In the genomic region with DNA sequence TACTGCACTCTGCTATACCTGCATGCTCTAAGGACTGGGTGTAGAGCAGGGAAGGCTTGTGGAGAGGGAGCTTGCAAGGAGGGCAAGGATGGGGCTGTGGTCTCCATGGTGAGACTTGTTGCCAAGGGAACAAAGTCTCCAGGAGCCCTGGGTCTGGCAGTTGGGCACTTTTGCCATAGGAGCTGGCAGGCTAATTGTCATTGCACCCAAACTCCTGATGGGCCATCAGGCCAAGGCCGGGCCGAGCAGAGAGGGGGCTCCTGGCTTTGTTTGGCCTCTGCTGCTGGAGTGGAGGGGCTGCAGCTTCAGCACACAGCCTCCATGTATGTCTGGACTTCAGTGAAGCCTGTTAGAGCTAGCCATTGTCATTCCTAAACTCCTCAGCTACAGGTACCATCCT, we compare ENCODE assay signal across 19 mouse cellular contexts. TPM values are rescaled to one million over a fixed set of nuclear protein-coding genes. Genes with fewer than 3 reads are reported as not detected.
"Had no signal": no experiment of that assay in that cellular context is flagged by ENCODE, and none has a peak within 500 bp of the region (broad histone marks: within the 10 kb centered on the region; RNA-seq: fewer than 3 reads in every experiment).

No protein-coding gene starts in this region.

- H3K4me1 ChIP-seq: neural tube, embryonic 15.5 days had no signal

- H3K9me3 ChIP-seq: kidney, embryonic 15.5 days; limb, embryonic 12.5 days; liver, embryonic 13.5 days; lung, embryonic 15.5 days; megakaryocyte, embryonic 14.5 days; midbrain, embryonic 15.5 days; neural tube, embryonic 15.5 days had no signal

- DNase-seq: liver; liver, embryonic 13.5 days; liver, postnatal 0 days; lung, postnatal 14 days; right cerebral cortex, adult 18-20 months; right cerebral cortex, postnatal 25 days; thymus, adult 2 months; thymus, postnatal 25 days had no signal

- H3K36me3 ChIP-seq: kidney, embryonic 15.5 days; limb, embryonic 12.5 days; liver, embryonic 13.5 days; lung, embryonic 15.5 days; midbrain, embryonic 15.5 days; neural tube, embryonic 15.5 days had no signal

- H3K4me2 ChIP-seq: kidney, embryonic 15.5 days; limb, embryonic 12.5 days; liver, embryonic 13.5 days; lung, embryonic 15.5 days; midbrain, embryonic 15.5 days; neural tube, embryonic 15.5 days had no signal

- H3K27me3 ChIP-seq: kidney, embryonic 15.5 days; limb, embryonic 12.5 days; liver, embryonic 13.5 days; lung, embryonic 15.5 days; midbrain, embryonic 15.5 days; neural tube, embryonic 15.5 days had no signal

- H3K9ac ChIP-seq: kidney, embryonic 15.5 days; limb, embryonic 12.5 days; liver, embryonic 13.5 days; liver, postnatal 0 days; lung, embryonic 15.5 days; midbrain, embryonic 15.5 days; neural tube, embryonic 15.5 days had no signal

- H3K27ac ChIP-seq: kidney, embryonic 15.5 days; left cerebral cortex, adult 2 months; limb, embryonic 12.5 days; liver, embryonic 13.5 days; lung, embryonic 15.5 days; macrophage; midbrain, embryonic 15.5 days; neural tube, embryonic 15.5 days; stomach, postnatal 0 days had no signal

- H3K4me3 ChIP-seq: kidney, embryonic 15.5 days; left cerebral cortex, adult 2 months; limb, embryonic 12.5 days; liver, embryonic 13.5 days; lung, embryonic 15.5 days; megakaryocyte, embryonic 14.5 days; midbrain, embryonic 15.5 days; neural tube, embryonic 15.5 days had no signal

- ATAC-seq: liver, postnatal 0 days; midbrain, embryonic 15.5 days had no signal

RNA-seq across cellular contexts. Expression of a gene that starts 6.3 kb away (rescaled TPM):
- total RNA-seq: layer of hippocampus, postnatal 25 days; left cerebral cortex, postnatal 25 days had no signal
- polyA plus RNA-seq: liver, embryonic 13.5 days; liver, postnatal 0 days; macrophage had no signal
